Mouse (Mus musculus): ENCODE measurements around the gene Gm5458. TPM values are rescaled to one million over a fixed set of nuclear protein-coding genes. Genes with fewer than 3 reads are reported as not detected.
"Not testable (repeated sequence)": the region's sequence is repeated elsewhere in the genome, so short reads cannot be mapped to it uniquely, and the experiment has no call there.

Gm5458 gene
- not detected in 2 replicates for polyA plus RNA-seq (2015; fragmentation: Nextera tagmentation; extraction: Ambion mirVana)

- not testable (repeated sequence) for H3K4me3 ChIP-seq (ENCODE audit: low read length); H3K36me3 ChIP-seq (ENCODE audit: control insufficient read depth, insufficient read depth, low read length); H3K27me3 ChIP-seq (replicated peaks; ENCODE audit: control insufficient read depth, insufficient read depth, low read length); H3K27ac ChIP-seq (ENCODE audit: low read length); H3K4me1 ChIP-seq (ENCODE audit: control insufficient read depth, insufficient read depth, low read length); H3K9ac ChIP-seq (ENCODE audit: low read depth, low read length); H3K9me3 ChIP-seq (ENCODE audit: control insufficient read depth, low read length); ATAC-seq; H3K4me2 ChIP-seq (ENCODE audit: low read depth, low read length)
- WGBS: 78% methylated on average over 1 of the region's 2 CpGs
These were observed at the start of gene Gm5458 for GRCm38 (mm10) chr14:19602481-19602880. Gene Gm5458, minus strand, starts transcription at chr14:19602581.

DNA sequence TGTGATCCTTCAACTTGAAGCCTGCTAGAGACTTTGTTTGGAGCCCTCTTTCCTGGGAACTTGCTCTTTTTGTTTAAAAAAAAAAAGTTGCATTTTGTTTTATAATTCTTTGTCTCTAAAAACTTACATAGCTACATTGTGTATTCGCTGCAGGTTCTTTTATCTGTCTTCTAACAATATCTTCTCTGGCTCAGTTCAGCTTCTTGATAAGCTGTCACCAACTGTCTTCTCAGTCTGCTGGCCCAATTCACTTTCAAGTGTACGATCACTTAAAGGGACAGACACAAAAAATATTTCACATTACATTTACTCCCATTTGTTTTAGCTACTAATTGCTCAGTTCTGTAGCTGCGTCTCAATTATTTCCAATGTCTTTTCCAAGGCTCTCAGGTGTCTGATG, 43.9 kb upstream of the Gm5458 start:
- Histone ChIP-seq H3K36me3 (ENCODE audit: control insufficient read depth, insufficient read depth, low read length) (no peaks in the 10 kb centered on the region), H3K4me3 (ENCODE audit: low read length) (no peak overlapping the region), H3K27ac (ENCODE audit: low read length) (no peak overlapping the region), H3K27me3 (replicated peaks; ENCODE audit: control insufficient read depth, insufficient read depth, low read length) (no peaks in the 10 kb centered on the region), H3K4me1 (ENCODE audit: control insufficient read depth, insufficient read depth, low read length) (no peaks in the 10 kb centered on the region), H3K9ac (ENCODE audit: low read depth, low read length) (no peak overlapping the region), H3K4me2 (ENCODE audit: low read depth, low read length) (no peak overlapping the region), H3K9me3 (ENCODE audit: control insufficient read depth, low read length) (no peaks in the 10 kb centered on the region)
- 78% methylated on average over 3 of the region's 3 CpGs for WGBS
- no peak for ATAC-seq

DNA sequence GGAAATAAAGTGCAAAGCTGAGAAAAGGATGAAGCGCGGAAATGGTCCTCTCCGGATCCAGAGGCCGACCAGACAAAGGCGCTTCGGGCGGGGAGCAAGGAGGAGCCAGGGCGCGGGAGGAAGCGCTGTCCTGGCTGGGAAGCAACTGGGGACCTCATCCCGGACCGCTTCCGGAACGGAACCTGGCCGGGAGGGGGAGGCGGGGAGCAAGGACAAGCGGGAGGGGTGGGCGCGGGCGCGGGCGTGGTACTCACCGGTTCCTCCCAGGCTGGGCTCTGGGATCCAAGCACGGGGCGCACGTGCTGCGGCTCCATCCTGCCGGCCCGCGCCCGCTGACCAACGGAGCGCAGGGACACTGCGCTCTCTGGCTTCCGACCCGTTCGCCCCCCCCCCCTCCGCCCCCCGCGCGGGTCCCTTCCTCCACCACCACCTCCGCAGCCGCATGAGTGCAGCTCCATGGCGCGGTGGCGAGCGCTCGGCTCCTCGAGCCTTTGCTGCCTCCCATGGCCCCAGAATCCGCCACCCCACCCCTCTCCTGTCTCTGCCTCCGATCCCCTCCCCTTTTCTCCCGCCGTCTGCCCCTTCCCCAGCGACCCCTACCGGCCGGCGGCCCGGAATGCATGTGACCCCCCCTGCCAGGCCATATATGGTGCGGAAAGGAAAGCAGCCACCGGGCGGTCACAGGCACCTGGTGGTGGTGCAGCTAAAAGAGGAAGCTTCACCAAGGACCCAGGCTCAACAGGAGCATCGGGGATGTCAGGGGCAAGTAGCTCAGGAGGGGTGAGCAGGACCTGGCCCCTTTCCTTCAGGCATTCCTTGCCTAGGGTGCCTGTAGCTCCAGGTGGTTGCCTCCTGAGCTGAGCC, 17.3 kb downstream of the Gm5458 start, which contains the start of gene Gm2237:
Gm2237 (minus strand) TSS at position 332 of the 864 bp plus-strand sequence.
- not testable (repeated sequence) for H3K9me3 ChIP-seq (ENCODE audit: control insufficient read depth, low read length); H3K36me3 ChIP-seq (ENCODE audit: control insufficient read depth, insufficient read depth, low read length); H3K27me3 ChIP-seq (replicated peaks; ENCODE audit: control insufficient read depth, insufficient read depth, low read length); H3K4me1 ChIP-seq (ENCODE audit: control insufficient read depth, insufficient read depth, low read length); H3K27ac ChIP-seq (ENCODE audit: low read length); ATAC-seq
- H3K4me3 ChIP-seq (ENCODE audit: low read length): peak within 1 kb of the TSS; percentile 45
- peak within 1 kb of the TSS; percentile 43; the same call in 1 of the 2 replicates for H3K4me2 ChIP-seq (ENCODE audit: low read depth, low read length)
- WGBS: 0% methylated on average over 8 of the region's 62 CpGs
- H3K9ac ChIP-seq (ENCODE audit: low read depth, low read length): peak within 1 kb of the TSS; percentile 55; the same call in 1 of the 2 replicates

- not testable (repeated sequence) for ATAC-seq; H3K9me3 ChIP-seq (ENCODE audit: control insufficient read depth, low read length)
- WGBS: 88% methylated on average over 1 of the region's 3 CpGs
These were observed 52.5 kb downstream of the Gm5458 start, which contains the start of gene Gm2244 for GRCm38 (mm10) chr14:19549863-19550262. Gene Gm2244, minus strand, starts transcription at chr14:19549963.

More at GRCm38 (mm10) chr14:19549863-19550262, 52.5 kb downstream of the Gm5458 start, which contains the start of gene Gm2244:
- not testable (repeated sequence) for H3K36me3 ChIP-seq (ENCODE audit: control insufficient read depth, insufficient read depth, low read length); H3K4me3 ChIP-seq (ENCODE audit: low read length); H3K9ac ChIP-seq (ENCODE audit: low read depth, low read length); H3K4me2 ChIP-seq (ENCODE audit: low read depth, low read length); H3K27me3 ChIP-seq (replicated peaks; ENCODE audit: control insufficient read depth, insufficient read depth, low read length); H3K4me1 ChIP-seq (ENCODE audit: control insufficient read depth, insufficient read depth, low read length); H3K27ac ChIP-seq (ENCODE audit: low read length)

Other genes with a start within 250 kb of the Gm5458 start
- 0.22 TPM in 1 of 2 replicates, not detected in the other for gene Gm21738, start 183.7 kb downstream of the Gm5458 start, polyA plus RNA-seq (2015; fragmentation: Nextera tagmentation; extraction: Ambion mirVana)
- not detected in 2 replicates for gene Gm2244, start 52.6 kb downstream of the Gm5458 start, polyA plus RNA-seq (2015; fragmentation: Nextera tagmentation; extraction: Ambion mirVana)
- 1.4 and 1.8 TPM in 2 replicates for gene Gm2237, start 17.4 kb downstream of the Gm5458 start, polyA plus RNA-seq (2015; fragmentation: Nextera tagmentation; extraction: Ambion mirVana)
- 63.8 and 68.6 TPM in 2 replicates for gene Nid2, start 148.7 kb upstream of the Gm5458 start, polyA plus RNA-seq (2015; fragmentation: Nextera tagmentation; extraction: Ambion mirVana)
- gene Rtraf, start 221.2 kb upstream of the Gm5458 start, polyA plus RNA-seq (2015; fragmentation: Nextera tagmentation; extraction: Ambion mirVana): 177 and 188 TPM in 2 replicates